Mouse (Mus musculus): ENCODE measurements around the gene Gm49387.

Gm49387 gene

DNA sequence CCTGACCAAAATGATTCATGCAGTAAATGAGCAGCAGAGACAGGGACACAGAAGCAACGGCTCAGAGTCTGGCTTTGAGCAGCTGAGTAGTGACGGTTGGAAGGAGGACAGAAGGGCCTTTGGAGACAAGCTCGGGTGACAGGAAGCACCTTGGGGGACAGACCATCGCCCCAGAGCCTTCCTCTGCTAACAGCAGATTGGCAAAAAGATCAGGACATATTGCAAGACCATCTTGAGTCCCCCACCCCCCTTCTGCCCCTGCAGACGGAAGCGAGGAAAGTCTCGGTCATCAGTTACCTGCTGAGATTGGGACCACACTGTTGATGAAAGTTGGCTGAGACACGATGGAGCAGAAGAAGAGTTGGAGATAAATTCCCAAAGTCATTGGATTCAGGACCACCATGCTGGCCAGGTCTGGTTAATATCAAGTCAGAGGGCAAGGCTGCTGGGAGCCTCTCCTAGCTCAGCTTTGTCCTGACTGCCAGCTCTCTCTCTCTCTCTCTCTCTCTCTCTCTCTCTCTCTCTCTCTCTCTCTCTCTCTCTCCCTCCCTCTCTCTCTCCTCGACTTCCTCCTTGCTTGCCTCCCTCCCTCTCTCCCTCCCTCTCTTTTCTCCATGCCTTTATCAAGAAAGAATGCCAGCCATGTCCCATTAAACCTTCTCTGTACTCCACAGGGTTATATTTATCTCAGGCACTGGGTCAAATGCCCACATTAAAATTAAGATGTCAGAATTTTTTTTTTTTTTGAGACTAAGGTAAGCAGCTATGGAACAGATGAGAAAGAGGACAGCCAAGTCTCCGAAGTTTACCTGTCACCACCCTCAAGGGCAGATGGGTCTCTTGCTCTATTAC lies 63.6 kb downstream of the Gm49387 start:
- DNase-seq (ENCODE audit: low read depth, low spot score): no peak

DNA sequence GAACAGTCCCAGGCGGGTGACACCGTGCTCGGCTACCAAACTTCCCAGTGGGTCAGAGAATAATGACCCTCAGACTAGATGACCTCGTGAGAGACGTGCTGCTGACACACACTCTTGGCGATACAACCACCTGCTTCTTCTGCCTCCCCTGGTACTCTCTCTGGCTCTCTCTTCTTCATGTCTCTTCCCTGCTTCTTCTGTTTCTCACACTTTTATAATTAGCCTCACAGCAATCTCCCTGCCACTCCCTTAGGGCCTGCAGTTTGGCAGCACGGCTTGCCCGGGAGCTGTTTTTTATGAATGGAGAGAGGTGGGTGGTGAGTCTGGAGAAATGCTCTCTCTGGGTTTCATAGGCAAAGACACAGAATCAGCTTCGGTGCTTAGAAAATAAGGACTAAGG lies 64.8 kb downstream of the Gm49387 start:
- peak; percentile 69 for DNase-seq (ENCODE audit: low read depth, low spot score)

DNA sequence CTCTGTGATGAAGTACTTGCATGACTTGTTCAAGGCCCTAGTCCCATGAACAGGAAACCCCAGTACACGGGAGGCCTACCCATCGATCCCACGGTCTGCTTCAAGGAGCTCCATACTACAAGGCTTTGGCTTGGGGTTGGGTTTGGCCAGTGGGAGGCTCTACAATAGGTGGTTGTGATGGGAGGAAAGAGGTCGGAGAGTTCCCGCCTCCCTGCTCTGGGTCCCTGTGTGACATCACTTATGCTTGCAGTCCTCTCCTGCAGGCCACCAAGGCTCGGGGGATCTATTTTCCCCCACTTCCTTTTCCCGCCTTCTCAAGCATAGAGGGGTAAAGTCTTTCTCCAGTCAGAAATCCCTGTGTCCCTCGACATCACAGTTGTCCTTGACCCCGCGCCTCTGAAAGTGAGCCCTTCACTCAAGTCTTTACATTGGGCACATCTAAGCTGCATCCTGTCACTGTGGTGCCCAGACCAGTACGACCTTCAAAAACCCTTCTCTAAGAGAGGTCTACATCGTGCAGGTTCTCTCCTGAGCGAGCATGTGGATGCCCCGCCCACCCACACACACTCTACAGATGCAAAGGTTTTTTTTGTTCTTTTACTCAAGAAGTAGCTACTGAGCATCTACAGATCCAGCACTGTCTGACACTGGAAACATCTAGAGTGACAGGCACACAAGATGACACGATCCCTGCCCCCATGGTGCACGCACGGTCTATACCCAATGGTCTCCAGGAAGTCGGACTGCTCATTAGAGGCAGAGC lies 65.6 kb downstream of the Gm49387 start:
- DNase-seq (ENCODE audit: low read depth, low spot score): no peak

DNA sequence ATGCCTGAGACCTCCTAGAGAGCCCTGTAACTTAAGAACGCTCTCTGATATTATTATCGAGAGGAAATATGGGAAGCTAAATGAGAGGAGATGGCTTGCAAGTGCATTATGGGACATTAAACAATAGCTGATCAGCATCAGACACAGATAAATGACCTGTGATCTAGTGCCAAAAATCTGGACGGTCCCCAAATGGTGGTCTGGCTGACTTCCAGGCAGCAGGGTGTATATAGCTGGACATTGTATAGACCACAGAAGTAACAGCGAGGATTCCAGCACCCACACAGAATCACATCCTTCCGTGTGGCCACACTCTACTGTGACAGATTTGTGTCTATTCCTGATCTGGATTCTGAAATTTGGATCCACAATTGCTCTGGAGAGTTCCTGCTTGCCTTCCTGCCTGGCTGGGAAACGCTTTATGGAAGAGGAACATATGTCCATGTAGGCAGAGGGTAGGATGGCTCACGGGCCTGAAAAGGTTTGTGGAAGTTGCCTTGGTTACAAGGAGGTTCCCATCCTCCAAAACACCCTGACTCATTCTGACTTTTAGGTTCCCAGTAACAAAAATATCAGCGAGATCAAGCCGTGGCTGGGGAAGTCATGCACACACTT lies 68.0 kb downstream of the Gm49387 start:
- peak; percentile 88 for DNase-seq (ENCODE audit: low read depth, low spot score)

DNA sequence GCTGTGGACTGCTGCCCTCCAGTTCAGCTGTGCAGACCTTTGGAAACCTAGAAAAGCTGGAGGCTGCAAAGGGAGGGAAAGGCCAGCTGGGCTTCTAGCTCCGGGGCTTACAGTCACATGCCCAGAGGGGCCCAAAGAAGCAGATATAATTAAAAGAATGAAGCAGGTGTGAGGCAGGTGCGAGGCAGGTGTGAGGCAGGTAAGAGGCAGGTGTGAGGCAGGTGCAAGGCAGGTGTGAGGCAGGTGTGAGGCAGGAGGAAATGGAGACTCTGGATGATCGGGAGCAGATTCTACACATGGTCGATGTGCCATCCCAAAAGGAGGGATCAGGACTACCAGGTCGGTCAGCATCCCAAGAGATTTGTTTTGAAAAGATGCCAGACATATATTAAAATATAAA lies 69.3 kb downstream of the Gm49387 start:
- DNase-seq (ENCODE audit: low read depth, low spot score): no peak

DNA sequence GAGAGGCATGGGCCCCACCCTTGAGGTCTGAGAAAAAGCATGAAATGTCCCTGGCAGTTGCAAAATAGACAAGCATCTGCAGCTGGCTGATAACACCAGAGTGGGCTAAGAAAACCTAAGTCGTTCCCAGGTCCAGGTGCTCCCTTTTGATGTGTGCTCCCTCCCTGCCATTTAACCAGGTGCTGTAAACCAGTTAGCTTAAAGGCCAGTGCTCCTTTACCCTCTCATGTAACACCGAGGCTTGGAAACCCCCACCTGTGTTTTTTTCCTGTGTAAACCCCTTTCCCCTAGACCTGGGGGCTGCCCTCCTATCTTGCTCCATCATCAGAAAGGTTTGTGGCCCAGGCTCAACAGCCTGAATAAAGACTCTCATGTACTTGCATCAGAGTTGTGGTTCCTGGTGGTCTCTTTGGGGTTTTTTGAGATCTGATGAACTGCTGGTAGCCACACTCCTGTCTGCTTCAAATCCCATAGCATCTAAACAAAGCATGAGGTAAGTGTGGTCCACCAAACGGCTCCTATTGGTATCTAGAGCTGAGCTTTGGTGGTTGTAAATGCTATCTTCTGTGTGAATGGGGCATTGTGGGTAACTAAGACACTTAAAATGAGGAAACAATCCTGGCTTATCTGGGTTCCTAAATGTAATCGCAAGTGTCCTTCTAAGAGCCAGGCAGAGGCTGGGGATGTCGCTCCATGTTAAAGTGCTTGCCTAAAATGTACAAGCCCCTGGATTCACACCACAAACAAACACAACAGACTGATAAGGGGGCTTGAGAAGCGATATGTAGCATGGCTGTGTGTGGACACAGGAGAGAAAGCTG lies 70.3 kb downstream of the Gm49387 start:
- no peak for DNase-seq (ENCODE audit: low read depth, low spot score)

DNA sequence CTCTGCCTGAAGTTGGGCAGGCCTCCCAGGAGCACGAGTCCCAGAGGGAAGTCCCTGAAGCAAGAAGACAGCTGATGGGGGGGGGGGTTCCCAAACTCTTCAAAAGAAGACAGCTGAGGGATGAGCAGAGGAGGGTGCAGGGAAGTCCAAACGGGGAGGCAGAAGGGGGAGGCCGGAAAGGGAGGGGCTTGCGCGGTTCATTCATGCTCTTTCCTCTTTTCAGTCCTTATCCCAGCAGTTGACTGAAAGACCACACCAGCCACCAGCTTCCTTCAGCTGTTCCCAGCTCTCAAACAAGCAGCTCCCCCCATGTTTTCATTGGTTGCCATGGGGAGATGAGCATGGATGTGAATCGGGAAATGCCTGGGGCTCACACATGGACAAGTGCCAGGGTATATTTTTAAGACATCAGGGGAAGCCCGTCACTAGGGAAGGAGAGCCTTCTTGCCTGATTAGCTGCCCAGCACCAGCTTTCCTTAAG lies 71.5 kb downstream of the Gm49387 start:
- peak; percentile 4 for DNase-seq (ENCODE audit: low read depth, low spot score)

DNA sequence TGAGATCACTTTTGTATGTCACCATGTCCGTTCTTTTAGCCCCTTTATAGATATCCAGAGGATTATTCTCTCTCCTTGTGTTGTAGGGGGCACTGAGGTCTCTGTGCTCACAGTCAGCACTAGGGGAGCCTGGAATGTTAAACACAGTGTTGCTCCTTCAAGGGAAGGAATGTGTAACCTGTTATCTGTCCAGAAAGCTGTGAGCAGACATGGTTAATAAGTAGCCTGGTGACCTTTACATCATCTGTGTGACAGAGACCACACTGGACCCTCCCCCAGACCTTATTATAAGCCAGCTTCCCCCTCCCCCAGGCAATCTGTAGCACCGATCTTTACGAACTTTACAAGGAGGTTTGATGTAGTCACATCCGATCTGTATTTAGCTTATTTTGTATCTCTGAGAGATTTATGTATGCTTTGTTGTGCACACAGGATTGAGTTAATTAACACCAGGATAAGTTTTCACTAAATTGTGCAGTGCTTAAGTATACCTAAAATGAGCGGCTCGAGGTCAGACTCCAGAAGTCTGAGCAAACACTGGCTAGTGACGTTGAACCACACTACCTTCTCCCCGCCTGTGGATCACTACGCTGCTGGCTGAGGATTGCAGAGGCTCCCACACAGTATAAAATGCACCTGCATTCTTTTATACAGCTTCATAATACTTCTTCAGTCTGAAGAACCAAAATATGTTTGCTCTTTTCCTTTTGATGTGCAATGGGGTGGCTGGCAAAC lies 75.0 kb downstream of the Gm49387 start:
- DNase-seq (ENCODE audit: low read depth, low spot score): no peak

DNA sequence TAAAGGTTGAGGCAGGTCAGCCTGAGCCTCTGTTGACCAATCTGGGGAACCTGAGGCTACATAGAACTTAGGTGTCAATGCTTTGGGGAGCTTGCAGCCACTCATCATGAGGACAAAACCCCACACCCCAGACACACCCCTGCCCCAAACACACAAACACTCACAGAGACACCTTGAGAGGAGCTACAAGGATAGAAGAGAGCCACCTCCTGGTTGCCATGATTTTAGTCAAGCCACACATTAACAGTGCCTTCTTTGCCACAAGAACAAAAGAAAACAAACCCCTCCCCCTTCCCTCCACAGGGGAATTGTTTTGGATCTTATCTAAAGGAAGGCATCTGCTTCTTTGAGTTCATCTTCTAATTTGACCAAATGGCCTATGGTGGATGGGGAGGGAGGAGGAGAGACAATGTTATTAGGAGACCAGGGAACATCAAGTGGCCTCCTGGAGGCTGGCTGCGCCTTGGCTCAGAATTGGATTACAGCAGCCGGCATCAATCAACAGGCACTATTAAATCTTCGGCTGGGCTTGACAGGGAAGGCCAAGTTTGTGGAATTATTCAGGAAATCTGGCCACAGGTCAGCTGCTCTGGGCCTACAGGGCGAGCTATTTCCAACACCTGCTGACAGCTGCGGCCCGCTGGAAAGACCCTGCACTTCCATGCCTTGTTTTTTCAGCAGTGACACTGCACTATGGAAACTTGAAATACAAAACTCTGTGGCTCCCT lies 76.1 kb downstream of the Gm49387 start:
- DNase-seq (ENCODE audit: low read depth, low spot score): no peak

DNA sequence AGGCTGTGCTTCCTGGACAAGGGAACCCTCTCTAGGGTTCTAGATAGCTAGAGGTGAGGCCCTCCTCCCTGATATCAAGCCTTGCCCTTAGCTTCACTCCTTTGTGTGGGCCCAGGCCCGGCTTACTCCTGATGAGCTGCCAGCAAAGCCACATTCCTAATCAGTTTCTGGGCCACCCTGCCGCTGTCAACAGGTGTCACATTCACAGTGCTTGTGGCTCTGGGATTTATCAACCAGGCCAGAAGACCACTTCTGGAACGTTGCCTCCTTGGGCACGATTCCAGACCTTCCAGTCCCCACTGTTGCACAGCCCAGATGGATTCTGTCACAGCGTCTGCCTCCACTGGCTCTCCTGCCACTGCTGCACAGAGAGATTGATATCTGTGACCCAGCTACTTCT lies 79.8 kb downstream of the Gm49387 start:
- DNase-seq (ENCODE audit: low read depth, low spot score): no peak

DNA sequence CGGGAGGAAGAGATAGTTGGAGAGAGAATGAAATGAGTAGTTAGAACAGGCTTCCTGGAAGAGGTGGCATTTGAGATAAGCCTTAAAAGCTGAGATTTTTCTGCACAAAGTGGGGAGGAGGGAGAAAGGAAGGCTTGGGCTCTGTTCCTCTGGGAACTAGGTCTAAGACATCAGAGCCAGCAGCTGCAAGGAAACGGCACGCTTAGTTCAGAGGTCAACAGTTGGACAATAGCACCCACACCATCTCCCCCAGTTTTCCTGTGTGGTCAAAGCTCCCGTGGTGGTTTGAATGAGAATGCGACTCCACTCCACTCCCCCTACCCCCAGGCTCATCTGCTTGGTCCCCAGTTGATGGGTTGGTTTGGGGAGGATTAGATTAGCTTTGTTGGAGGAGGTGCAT lies 81.5 kb downstream of the Gm49387 start:
- DNase-seq (ENCODE audit: low read depth, low spot score): no peak

DNA sequence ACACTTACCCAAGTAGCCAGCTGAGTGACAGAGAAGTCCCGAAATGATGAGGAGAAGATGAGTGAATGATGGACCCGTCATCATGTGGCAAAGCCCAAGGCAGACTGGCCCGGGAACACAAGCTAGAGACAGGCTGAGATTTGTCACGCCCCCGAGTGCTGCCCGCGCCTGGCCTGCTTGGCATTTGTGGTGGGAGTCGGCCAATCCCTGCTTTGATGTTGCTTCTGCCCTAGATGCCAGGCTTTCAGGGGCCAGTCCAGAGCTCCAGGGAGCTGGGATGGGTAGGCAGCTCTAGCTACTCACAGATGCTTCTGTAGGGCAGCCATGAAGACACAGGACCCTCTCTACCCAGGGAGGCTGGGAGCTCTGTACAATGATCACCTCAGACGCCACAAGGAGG lies 82.9 kb downstream of the Gm49387 start:
- DNase-seq (ENCODE audit: low read depth, low spot score): no peak

DNA sequence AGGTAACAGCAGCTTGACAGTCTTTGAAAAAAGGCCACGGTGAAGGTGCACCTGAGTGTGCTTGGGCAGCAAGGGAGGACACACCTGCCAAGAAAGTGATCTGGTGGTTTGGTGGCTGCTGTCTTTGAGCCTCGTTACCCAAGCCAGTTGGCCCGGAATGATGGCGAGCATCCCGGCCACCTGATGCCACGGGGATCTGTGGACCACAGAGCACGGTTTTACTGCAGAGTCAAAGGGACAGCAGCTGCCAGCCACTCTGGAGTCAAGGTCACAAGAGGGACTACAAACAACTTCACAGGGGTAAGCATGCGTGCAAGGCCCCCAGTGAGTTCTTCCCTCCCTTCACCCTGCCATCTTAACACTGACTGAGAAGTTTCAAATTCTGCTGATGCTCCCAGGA lies 83.4 kb downstream of the Gm49387 start:
- DNase-seq (ENCODE audit: low read depth, low spot score): no peak

DNA sequence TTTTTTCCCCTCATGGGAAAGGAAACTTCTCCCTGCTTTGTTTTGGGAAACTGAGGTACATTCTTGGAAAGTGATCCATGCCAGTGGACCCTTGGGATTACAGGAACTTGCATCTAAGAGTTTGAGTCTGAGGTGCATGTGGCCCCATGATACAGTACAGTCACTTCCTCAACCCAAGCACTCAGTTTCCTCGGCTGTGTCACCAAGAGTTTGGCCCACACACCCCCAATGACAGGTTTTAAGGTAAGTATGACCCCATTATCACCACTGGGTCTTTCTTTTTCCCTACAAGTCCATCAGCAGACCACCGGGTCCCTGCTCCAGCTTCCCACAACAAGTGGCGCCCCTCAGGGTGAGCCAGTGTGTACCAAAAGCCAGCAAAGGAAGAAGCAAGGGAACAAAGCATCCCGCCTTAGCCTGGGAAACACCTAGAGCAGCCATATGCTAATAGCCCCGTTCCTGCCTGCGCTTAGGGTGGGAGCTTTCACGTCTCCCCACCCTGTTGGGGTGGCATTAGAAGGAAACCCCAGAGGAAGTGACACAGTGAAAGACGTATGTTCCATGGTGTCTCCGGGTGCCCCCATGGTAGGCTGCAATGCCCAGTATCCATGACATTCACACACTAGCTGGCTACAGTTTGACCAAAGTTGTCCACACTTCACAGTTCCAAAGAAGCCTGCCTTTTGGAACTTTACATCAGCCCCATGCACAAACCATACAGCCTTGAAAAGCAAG lies 84.0 kb downstream of the Gm49387 start:
- no peak for DNase-seq (ENCODE audit: low read depth, low spot score)

DNA sequence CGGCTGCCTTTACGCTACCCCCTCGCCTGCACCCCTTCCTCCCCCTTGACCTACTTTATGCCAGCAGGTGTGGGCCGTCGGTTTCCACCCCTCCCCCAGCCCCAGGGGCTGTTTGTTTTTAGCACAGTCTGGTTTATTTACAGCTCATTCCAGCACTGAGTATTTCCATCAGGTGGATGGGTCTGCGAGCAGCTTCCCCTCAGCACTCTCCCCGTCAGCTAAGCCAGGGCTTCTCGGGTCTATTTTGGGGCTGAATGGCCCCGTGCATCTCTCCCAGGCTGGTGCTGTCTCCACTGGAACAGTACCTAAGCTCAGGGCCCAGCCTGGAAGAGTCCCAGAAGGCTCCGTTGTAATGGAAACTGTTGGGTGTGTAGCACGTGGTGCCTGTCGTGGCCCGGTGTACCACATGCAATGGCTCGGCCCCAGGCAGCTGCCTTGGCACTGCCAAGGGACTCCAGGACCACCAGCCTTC lies 84.7 kb downstream of the Gm49387 start:
- peak; percentile 4 for DNase-seq (ENCODE audit: low read depth, low spot score)

DNA sequence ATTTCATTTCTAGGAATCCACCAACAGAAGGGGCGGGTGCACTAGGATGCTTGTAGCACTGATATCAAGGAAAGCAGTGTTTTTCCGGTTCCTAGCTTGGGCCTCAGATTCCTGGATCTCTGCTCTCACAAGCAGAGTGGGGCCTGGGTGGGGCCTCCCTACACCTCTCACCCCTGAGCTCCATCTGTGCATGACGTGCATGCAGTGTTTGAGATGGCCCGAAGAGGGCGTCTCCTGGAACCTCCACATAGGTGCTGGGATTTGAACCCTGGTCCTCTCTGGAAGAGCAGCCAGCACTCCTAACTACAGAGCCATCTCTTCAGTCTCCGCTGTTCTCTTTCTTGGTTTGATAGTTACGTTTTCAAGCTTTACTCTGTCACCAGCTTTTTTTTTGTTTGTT lies 85.7 kb downstream of the Gm49387 start:
- no peak for DNase-seq (ENCODE audit: low read depth, low spot score)

DNA sequence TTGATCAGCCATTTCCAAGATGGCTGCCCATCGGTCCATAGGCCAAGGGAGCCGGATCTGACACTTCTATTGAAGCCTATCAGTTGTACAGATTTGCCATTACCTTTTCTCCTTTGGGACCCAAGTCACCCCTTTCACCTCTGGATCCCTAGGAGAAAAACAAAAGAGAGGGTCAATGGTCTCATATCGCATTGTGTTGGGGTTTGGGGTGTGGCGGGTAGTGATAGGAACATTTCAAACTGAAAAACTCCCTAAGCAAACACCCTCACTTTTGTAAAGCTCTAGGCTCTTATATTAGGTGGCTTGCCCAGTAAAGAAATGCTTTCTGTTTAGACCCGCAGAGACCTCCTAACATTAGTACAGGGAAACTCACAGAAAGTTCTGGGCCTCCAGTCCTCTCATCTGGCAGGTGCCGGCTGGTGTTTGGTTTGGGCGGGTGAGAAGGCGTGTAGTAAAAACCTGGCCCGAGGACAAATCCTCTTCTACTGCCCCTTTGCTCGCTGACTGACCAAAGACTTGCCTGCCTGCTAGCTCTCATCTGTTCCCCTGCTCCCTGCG lies 96.7 kb downstream of the Gm49387 start:
- DNase-seq (ENCODE audit: low read depth, low spot score): no peak

DNA sequence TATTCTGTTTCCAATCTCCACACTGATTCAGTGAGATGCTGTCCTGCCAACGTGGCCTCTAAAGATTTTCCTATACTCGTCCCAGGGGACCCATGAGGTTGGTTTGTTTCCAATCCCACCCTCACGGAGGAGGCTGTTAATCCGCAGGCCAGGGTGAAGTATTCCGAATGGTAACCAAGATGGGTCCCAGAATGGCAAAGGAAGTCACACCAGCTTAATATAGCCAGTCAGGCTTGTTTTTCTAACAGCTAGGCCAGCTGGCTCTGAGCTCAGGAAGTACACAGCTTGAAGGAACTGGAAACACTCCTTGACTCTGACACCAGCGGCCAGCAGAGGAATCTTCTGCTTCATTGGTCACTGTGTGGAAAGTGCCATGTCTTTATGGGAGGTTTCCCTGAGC lies 103.4 kb downstream of the Gm49387 start:
- DNase-seq (ENCODE audit: low read depth, low spot score): no peak

DNA sequence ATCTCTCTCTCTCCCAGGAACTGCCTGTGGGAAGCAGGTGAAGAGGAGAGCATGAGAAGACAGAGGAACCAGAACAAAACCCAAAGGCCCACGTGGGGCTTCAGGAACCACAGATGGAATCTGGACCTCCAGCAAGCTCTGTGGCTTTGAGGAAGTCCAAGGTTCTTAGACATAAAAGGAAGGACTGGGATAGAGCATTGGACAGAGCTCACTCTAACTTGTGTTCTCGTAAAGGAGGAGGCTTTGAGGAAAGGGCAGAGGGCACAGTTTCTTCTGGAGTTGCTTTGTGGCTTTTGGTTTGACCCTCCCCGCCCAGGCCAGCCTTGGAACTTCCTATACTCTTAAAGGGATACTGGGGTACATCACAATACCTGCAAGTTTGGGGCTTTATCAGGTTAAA lies 108.0 kb downstream of the Gm49387 start:
- DNase-seq (ENCODE audit: low read depth, low spot score): no peak

Data from telencephalon, adult 2 months (tissue).